Mouse (Mus musculus) liver, postnatal 0 days (tissue): ENCODE measurements at regions not wholly inside any gene's neighbourhood (a gene's known extent, or its start where the extent isn't known, plus 50 kb on each side); places are given as distances from the start of the nearest gene placed in this dataset.

ENCODE experiments used
- CTCF ChIP-seq: sonication (generic); IDR thresholded peaks from 2 replicates; pipeline ENCODE4 v1.5.1; 2016; ENCODE audit warnings: antibody characterized with exemption, low read depth
- EP300 ChIP-seq: IDR thresholded peaks from 2 replicates; pipeline ENCODE4 v1.6.1; 2016; ENCODE audit warnings: antibody characterized with exemption, low read depth, mild to moderate bottlenecking

- no peak for TF ChIP-seq EP300
- no peak for TF ChIP-seq CTCF
Measured at GRCm38 (mm10) chr3:77197828-77198227, 1123.8 kb downstream of the Fstl5 start.
